Mouse (Mus musculus) hematopoietic stem cell, adult 5-6 weeks (primary cell): Measurements from ENCODE around the gene Slc22a23. TPM values are rescaled to one million over a fixed set of nuclear protein-coding genes. Genes with fewer than 3 reads are reported as not detected.
"Not testable (repeated sequence)": the region's sequence is repeated elsewhere in the genome, so short reads cannot be mapped to it uniquely, and the experiment has no call there.

Experiments used
- ATAC-seq, 2 experiments: fragments of 125-278 bp in 1 of 2; replicated peaks in 1 of 2; 2 replicates each; pipeline ENCODE4 v1.8.0; 2016 to 2017; ENCODE audit warnings: inconsistent platforms in 2 of 2, mild to moderate bottlenecking in 2 of 2, moderate number of reproducible peaks in 2 of 2, low read depth in 1 of 2, moderate TSS enrichment in 1 of 2; ENCODE audit not compliant: low FRiP score in 2 of 2, poor library complexity in 2 of 2, severe bottlenecking in 2 of 2, insufficient read depth in 1 of 2, low TSS enrichment in 1 of 2
- total RNA-seq: library from RNA; stranded (forward); fragments of 172-1452, 232-1000 nt; gene quantifications from 2 replicates; pipeline ENCODE4 v1.2.3, GENCODE M21; 2017

Gene Slc22a23
- 4.2 and 5.1 TPM in 2 replicates for total RNA-seq

GRCm38 (mm10) chr13:34345128-34346085, at the start of gene Slc22a23:
TSS of gene Slc22a23 (minus strand) at chr13:34345182.
- ATAC-seq = peak; percentile 33 to 51; a peak in 3 of 4 replicates

- not testable (repeated sequence) for ATAC-seq
Measured at GRCm38 (mm10) chr13:34394305-34394704, 49.3 kb upstream of the Slc22a23 start.

GRCm38 (mm10) chr13:34392376-34392775, 47.4 kb upstream of the Slc22a23 start:
- ATAC-seq = no peak

- ATAC-seq = no peak
Measured at GRCm38 (mm10) chr13:34388219-34388618, 43.2 kb upstream of the Slc22a23 start.

- no peak for ATAC-seq
Measured at GRCm38 (mm10) chr13:34383416-34383815, 38.4 kb upstream of the Slc22a23 start.

- ATAC-seq = no peak
Measured at GRCm38 (mm10) chr13:34378926-34379325, 33.9 kb upstream of the Slc22a23 start.

- no peak for ATAC-seq
Measured at GRCm38 (mm10) chr13:34375145-34375544, 30.2 kb upstream of the Slc22a23 start.

- no peak for ATAC-seq
Measured at GRCm38 (mm10) chr13:34372870-34373478, 28.0 kb upstream of the Slc22a23 start.

GRCm38 (mm10) chr13:34371951-34372869, 27.2 kb upstream of the Slc22a23 start:
- ATAC-seq = no peak

- ATAC-seq = no peak
Measured at GRCm38 (mm10) chr13:34370281-34370825, 25.4 kb upstream of the Slc22a23 start.

- ATAC-seq = no peak
Measured at GRCm38 (mm10) chr13:34365226-34365625, 20.2 kb upstream of the Slc22a23 start.

GRCm38 (mm10) chr13:34355656-34356055, 10.7 kb upstream of the Slc22a23 start:
- ATAC-seq = no peak

- ATAC-seq = no peak
Measured at GRCm38 (mm10) chr13:34354830-34355624, 10.0 kb upstream of the Slc22a23 start.

- ATAC-seq = no peak
Measured at GRCm38 (mm10) chr13:34353241-34353640, 8.3 kb upstream of the Slc22a23 start.

GRCm38 (mm10) chr13:34351437-34351836, 6.5 kb upstream of the Slc22a23 start:
- ATAC-seq = no peak
